Mouse (Mus musculus) embryonic facial prominence, embryonic 14.5 days (tissue): Measurements from ENCODE around the gene Ncan. TPM values are rescaled to one million over a fixed set of nuclear protein-coding genes. Genes with fewer than 3 reads are reported as not detected.

Source experiments
- ATAC-seq: fragments of 200-750 bp; cut with Nextera tagmentation; 2 replicates; pipeline ENCODE4 v1.8.0; 2017; ENCODE audit warnings: low read depth, moderate number of reproducible peaks, moderate TSS enrichment
- DNase-seq: peaks from one replicate; pipeline ENCODE4 v3.0.0-alpha.2; 2015; ENCODE audit warnings: low spot score
- H3K27ac ChIP-seq: fragments of 300-500 bp; sonication (generic); replicated peaks from 2 replicates; pipeline ENCODE4 v1.5.1; 2014; ENCODE audit warnings: low read depth, mild to moderate bottlenecking, low read length, moderate library complexity
- H3K27me3 ChIP-seq: fragments of 300-500 bp; sonication (generic); replicated peaks from 2 replicates; pipeline ENCODE4 v1.6.1; 2014; ENCODE audit warnings: low read length; ENCODE audit not compliant: control insufficient read depth, insufficient read depth
- H3K36me3 ChIP-seq: fragments of 300-500 bp; sonication (generic); 2 replicates; pipeline ENCODE4 v1.6.1; 2014; ENCODE audit warnings: low read length, mixed read lengths; ENCODE audit not compliant: control insufficient read depth, insufficient read depth
- H3K4me1 ChIP-seq: fragments of 300-500 bp; sonication (generic); 2 replicates; pipeline ENCODE4 v1.6.1; 2014; ENCODE audit warnings: antibody characterized with exemption, low read length; ENCODE audit not compliant: control insufficient read depth, insufficient read depth
- H3K4me2 ChIP-seq: fragments of 300-500 bp; sonication (generic); 2 replicates; pipeline ENCODE4 v1.6.1; 2014; ENCODE audit warnings: low read depth, mild to moderate bottlenecking, low read length, moderate library complexity, mixed read lengths
- H3K4me3 ChIP-seq: fragments of 300-500 bp; sonication (generic); 2 replicates; pipeline ENCODE4 v1.5.1; 2014; ENCODE audit warnings: low read depth, mild to moderate bottlenecking, low read length
- H3K9ac ChIP-seq: fragments of 300-500 bp; sonication (generic); 2 replicates; pipeline ENCODE4 v1.6.1; 2014; ENCODE audit warnings: low read depth, mild to moderate bottlenecking, low read length, moderate library complexity, mixed read lengths
- H3K9me3 ChIP-seq: fragments of 300-500 bp; sonication (generic); 2 replicates; pipeline ENCODE4 v1.6.1; 2016; ENCODE audit warnings: low read length; ENCODE audit not compliant: control insufficient read depth
- WGBS: fragments of 180-500 bp; shearing (Covaris S2); extraction: QIAGEN DNeasy Blood & Tissue Kit; methylation state at CpG from one replicate; pipeline ENCODE4 v1.1.7; 2014; 5-methylcytosine and 5-hydroxymethylcytosine counted together
- polyA plus RNA-seq: library from polyadenylated mRNA; unstranded; fragments of >200 nt; fragmentation: Nextera tagmentation; extraction: Ambion mirVana; gene quantifications from 2 replicates; pipeline ENCODE4 v1.2.1, GENCODE M21; 2014

Ncan gene
- polyA plus RNA-seq, 1 experiment from 2014 or later, result 1.1 TPM

- no peaks in the 10 kb centered on the region for H3K4me1 ChIP-seq
- peaks cover 78% of the 10 kb centered on the region for H3K27me3 ChIP-seq
- WGBS, result 7% methylated on average over 9 of the region's 9 CpGs
- ATAC-seq (no peak), DNase-seq (peak; percentile 72)
- H3K9me3 ChIP-seq, result no peaks in the 10 kb centered on the region
- no peak overlapping the region for H3K4me2 ChIP-seq
- H3K27ac ChIP-seq, result no peak overlapping the region
- no peaks in the 10 kb centered on the region for H3K36me3 ChIP-seq
- no peak overlapping the region for H3K9ac ChIP-seq
- no peak overlapping the region for H3K4me3 ChIP-seq
Measured at GRCm38 (mm10) chr8:70117611-70118010, 3.1 kb downstream of the Ncan start.

GRCm38 (mm10) chr8:70114892-70115291 lies 5.8 kb downstream of the Ncan start:
- Histone ChIP-seq H3K4me3 (no peak overlapping the region), H3K36me3 (no peaks in the 10 kb centered on the region), H3K9me3 (no peaks in the 10 kb centered on the region), H3K4me1 (0 out of 2 replicates have a peak, but pooled peaks cover 4% of the 10 kb centered on the region), H3K4me2 (no peak overlapping the region), H3K27me3 (peaks cover 98% of the 10 kb centered on the region), H3K9ac (no peak overlapping the region), H3K27ac (no peak overlapping the region)
- no peak for ATAC-seq
- DNase-seq, result no peak
- 69% methylated on average over 13 of the region's 13 CpGs for WGBS

GRCm38 (mm10) chr8:70114488-70114887 lies 6.2 kb downstream of the Ncan start:
- DNase-seq (no peak), ATAC-seq (no peak)
- no peak overlapping the region for H3K9ac ChIP-seq
- peaks cover 95% of the 10 kb centered on the region for H3K27me3 ChIP-seq
- H3K9me3 ChIP-seq, result no peaks in the 10 kb centered on the region
- H3K4me3 ChIP-seq, result no peak overlapping the region
- H3K4me2 ChIP-seq, result no peak overlapping the region
- H3K27ac ChIP-seq, result no peak overlapping the region
- WGBS, result 14% methylated on average over 6 of the region's 6 CpGs
- H3K4me1 ChIP-seq, result 0 out of 2 replicates have a peak, but pooled peaks cover 4% of the 10 kb centered on the region
- no peaks in the 10 kb centered on the region for H3K36me3 ChIP-seq

GRCm38 (mm10) chr8:70112401-70113016 lies 8.2 kb downstream of the Ncan start:
- no peak overlapping the region for H3K4me3 ChIP-seq
- DNase-seq (no peak), ATAC-seq (peak; percentile 44; the same call in 1 of the 2 replicates)
- H3K9ac ChIP-seq, result no peak overlapping the region
- no peaks in the 10 kb centered on the region for H3K9me3 ChIP-seq
- no peak overlapping the region for H3K27ac ChIP-seq
- no peaks in the 10 kb centered on the region for H3K36me3 ChIP-seq
- peaks cover 75% of the 10 kb centered on the region for H3K27me3 ChIP-seq
- WGBS, result 8% methylated on average over 43 of the region's 43 CpGs
- 0 out of 2 replicates have a peak, but pooled peaks cover 4% of the 10 kb centered on the region for H3K4me1 ChIP-seq
- no peak overlapping the region for H3K4me2 ChIP-seq

- Histone ChIP-seq H3K4me1 (0 out of 2 replicates have a peak, but pooled peaks cover 4% of the 10 kb centered on the region), H3K4me3 (no peak overlapping the region), H3K9me3 (no peaks in the 10 kb centered on the region), H3K36me3 (no peaks in the 10 kb centered on the region), H3K27me3 (peaks cover 64% of the 10 kb centered on the region), H3K4me2 (no peak overlapping the region), H3K9ac (no peak overlapping the region), H3K27ac (no peak overlapping the region)
- no peak for DNase-seq
- WGBS, result 43% methylated on average over 23 of the region's 23 CpGs
- ATAC-seq, result no peak
Measured at GRCm38 (mm10) chr8:70111192-70111795, 9.4 kb downstream of the Ncan start.

GRCm38 (mm10) chr8:70110451-70110850 lies 10.2 kb downstream of the Ncan start:
- no peak overlapping the region for H3K9ac ChIP-seq
- 74% methylated on average over 2 of the region's 2 CpGs for WGBS
- no peak overlapping the region for H3K27ac ChIP-seq
- no peak overlapping the region for H3K4me2 ChIP-seq
- 0 out of 2 replicates have a peak, but pooled peaks cover 4% of the 10 kb centered on the region for H3K4me1 ChIP-seq
- DNase-seq (no peak), ATAC-seq (no peak)
- H3K27me3 ChIP-seq, result peaks cover 57% of the 10 kb centered on the region
- no peaks in the 10 kb centered on the region for H3K36me3 ChIP-seq
- H3K4me3 ChIP-seq, result no peak overlapping the region
- H3K9me3 ChIP-seq, result no peaks in the 10 kb centered on the region

- peaks cover 2% of the 10 kb centered on the region; the same call in 1 of the 2 replicates for H3K27me3 ChIP-seq
- H3K36me3 ChIP-seq, result no peaks in the 10 kb centered on the region
- H3K4me3 ChIP-seq, result no peak overlapping the region
- H3K4me2 ChIP-seq, result no peak overlapping the region
- no peaks in the 10 kb centered on the region for H3K9me3 ChIP-seq
- ATAC-seq (no peak), DNase-seq (no peak)
- 77% methylated on average over 7 of the region's 7 CpGs for WGBS
- H3K27ac ChIP-seq, result no peak overlapping the region
- H3K4me1 ChIP-seq, result no peaks in the 10 kb centered on the region
- H3K9ac ChIP-seq, result no peak overlapping the region
Measured at GRCm38 (mm10) chr8:70104922-70105321, 15.8 kb downstream of the Ncan start.

GRCm38 (mm10) chr8:70104506-70104905 lies 16.2 kb downstream of the Ncan start:
- no peak overlapping the region for H3K4me3 ChIP-seq
- H3K27ac ChIP-seq, result no peak overlapping the region
- no peaks in the 10 kb centered on the region for H3K9me3 ChIP-seq
- H3K27me3 ChIP-seq, result no peaks in the 10 kb centered on the region
- ATAC-seq (peak; percentile 45; the same call in 1 of the 2 replicates), DNase-seq (peak; percentile 36)
- H3K36me3 ChIP-seq, result no peaks in the 10 kb centered on the region
- H3K4me1 ChIP-seq, result no peaks in the 10 kb centered on the region
- WGBS, result 16% methylated on average over 6 of the region's 6 CpGs
- H3K9ac ChIP-seq, result no peak overlapping the region
- H3K4me2 ChIP-seq, result no peak overlapping the region

- no peak overlapping the region for H3K4me2 ChIP-seq
- H3K9me3 ChIP-seq, result no peaks in the 10 kb centered on the region
- WGBS, result 79% methylated on average over 8 of the region's 8 CpGs
- no peaks in the 10 kb centered on the region for H3K27me3 ChIP-seq
- H3K27ac ChIP-seq, result no peak overlapping the region
- no peaks in the 10 kb centered on the region for H3K4me1 ChIP-seq
- no peak overlapping the region for H3K4me3 ChIP-seq
- DNase-seq (no peak), ATAC-seq (no peak)
- H3K36me3 ChIP-seq, result no peaks in the 10 kb centered on the region
- no peak overlapping the region for H3K9ac ChIP-seq
Measured at GRCm38 (mm10) chr8:70100241-70100640, 20.4 kb downstream of the Ncan start.
